Comparison of ENCODE assay signal across 8 mouse cellular contexts in the genomic region with DNA sequence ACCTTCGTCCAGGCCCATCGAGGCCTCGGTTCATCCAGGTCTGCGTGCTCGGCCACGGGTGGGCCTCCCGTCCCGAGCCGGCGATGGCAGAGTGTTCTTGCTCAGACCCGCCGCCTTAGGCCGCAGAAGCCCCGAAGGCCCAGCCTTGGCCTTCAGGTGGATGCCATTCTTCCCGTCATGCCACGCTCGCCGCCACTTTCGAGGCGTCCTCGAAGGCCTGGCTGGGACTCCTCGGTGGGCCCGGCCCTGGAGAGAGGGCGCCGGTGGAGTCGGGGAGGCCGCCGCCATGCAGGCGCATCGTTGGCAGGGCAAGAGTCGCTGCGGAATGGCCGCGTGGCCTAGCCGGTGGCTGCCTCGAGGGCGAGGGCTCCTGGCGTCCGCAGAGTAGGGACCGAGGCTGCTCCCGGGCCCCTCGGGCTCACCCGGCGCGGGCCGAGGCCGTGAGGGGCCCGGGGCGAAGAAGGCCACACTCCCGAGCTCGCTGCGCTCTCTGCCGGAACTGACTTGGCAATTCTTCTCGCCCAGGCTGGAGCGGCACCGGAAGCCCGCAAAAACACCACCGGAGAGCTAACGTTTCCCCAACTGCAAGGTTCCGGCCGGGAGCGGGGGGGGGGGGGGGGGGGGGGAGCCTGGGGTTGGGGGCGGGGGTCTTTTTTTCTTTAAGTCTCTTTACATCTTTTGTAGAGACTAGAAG. TPM values are rescaled to one million over a fixed set of nuclear protein-coding genes. Genes with fewer than 3 reads are reported as not detected.
DNase-seq lines count a peak whose midpoint lies in the region; ATAC-seq and TF ChIP-seq lines count a peak whose summit lies in the region.
"Not testable (repeated sequence)": the region's sequence is repeated elsewhere in the genome, so short reads cannot be mapped to it uniquely, and the experiment has no call there.

No protein-coding gene starts in this region.

- peak overlapping the region; percentile 58 for H3K4me2 ChIP-seq in heart, embryonic 13.5 days
- H3K4me2 ChIP-seq in liver, embryonic 13.5 days = peak overlapping the region; percentile 41
- peak overlapping the region; percentile 35 for H3K4me2 ChIP-seq in stomach, embryonic 14.5 days (replicated peaks; ENCODE audit: low read depth, low read length)

- not testable (repeated sequence) for TF ChIP-seq POLR2A in bone marrow macrophage, adult 2 months (IDR thresholded peaks at IDR 0.05; ENCODE audit: borderline replicate concordance, low read depth, low read length)
- TF ChIP-seq POLR2A in embryonic fibroblast, embryonic 13.5 days (IDR thresholded peaks at IDR 0.05; ENCODE audit: low read depth, low read length) = peak; percentile 56

- H3K27ac ChIP-seq in bone marrow macrophage, adult 2 months (ENCODE audit: insufficient read depth, low read depth, low read length); embryonic fibroblast, embryonic 13.5 days (ENCODE audit: insufficient read depth, low read length); liver, embryonic 13.5 days; stomach, embryonic 14.5 days (ENCODE audit: low read length): not testable (repeated sequence)
- peak overlapping the region; percentile 58; the same call in 1 of the 2 replicates for H3K27ac ChIP-seq in heart, embryonic 13.5 days (replicated peaks)

- DNase-seq in A20 (ENCODE audit: low read depth, low spot score) = peak; percentile 85
- peak; percentile 88 for DNase-seq in kidney, postnatal 10 days
- DNase-seq in liver, embryonic 13.5 days = peak; percentile 73
- peak; percentile 67 to 69 for DNase-seq in natural killer cell, adult 2 months (ENCODE audit: low spot score in 2 of 2)

- peak overlapping the region; percentile 43 for H3K4me3 ChIP-seq in bone marrow macrophage, adult 2 months (ENCODE audit: insufficient read depth, low read length)
- H3K4me3 ChIP-seq in embryonic fibroblast, embryonic 13.5 days (ENCODE audit: insufficient read depth, low read length) = not testable (repeated sequence)
- H3K4me3 ChIP-seq in heart, embryonic 13.5 days = peak overlapping the region; percentile 47
- peak overlapping the region; percentile 56 for H3K4me3 ChIP-seq in liver, embryonic 13.5 days (replicated peaks)
- peak overlapping the region; percentile 29 for H3K4me3 ChIP-seq in stomach, embryonic 14.5 days (ENCODE audit: low read depth, low read length)

- not testable (repeated sequence) for TF ChIP-seq CTCF in bone marrow macrophage, adult 2 months (IDR thresholded peaks at IDR 0.05; ENCODE audit: low read depth, low read length); embryonic fibroblast, embryonic 13.5 days (IDR thresholded peaks at IDR 0.05; ENCODE audit: borderline replicate concordance, insufficient read depth, low read length)

- not testable (repeated sequence) for H3K27me3 ChIP-seq in heart, embryonic 13.5 days (replicated peaks); liver, embryonic 13.5 days; stomach, embryonic 14.5 days (ENCODE audit: control insufficient read depth, insufficient read depth, low read length)

- H3K9me3 ChIP-seq in heart, embryonic 13.5 days; liver, embryonic 13.5 days (replicated peaks); stomach, embryonic 14.5 days (ENCODE audit: control insufficient read depth, low read depth, low read length): not testable (repeated sequence)

- WGBS in heart, embryonic 13.5 days = under 1% methylated on average over 15 of the region's 63 CpGs
- WGBS in liver, embryonic 13.5 days (ENCODE audit: insufficient replicate concordance) = 0% methylated on average over 14 of the region's 63 CpGs
- 1% methylated on average over 11 of the region's 63 CpGs for WGBS in stomach, embryonic 14.5 days

- H3K36me3 ChIP-seq in heart, embryonic 13.5 days; liver, embryonic 13.5 days; stomach, embryonic 14.5 days (ENCODE audit: control insufficient read depth, insufficient read depth, low read length): not testable (repeated sequence)

- H3K4me1 ChIP-seq in bone marrow macrophage, adult 2 months (ENCODE audit: control insufficient read depth, insufficient read depth, low read length); embryonic fibroblast, embryonic 13.5 days (ENCODE audit: control insufficient read depth, insufficient read depth, low read length); heart, embryonic 13.5 days; liver, embryonic 13.5 days (replicated peaks); stomach, embryonic 14.5 days (ENCODE audit: control insufficient read depth, insufficient read depth, low read length): not testable (repeated sequence)

- H3K9ac ChIP-seq in heart, embryonic 13.5 days = peak overlapping the region; percentile 68
- peak overlapping the region; percentile 52; the same call in 1 of the 2 replicates for H3K9ac ChIP-seq in liver, embryonic 13.5 days
- H3K9ac ChIP-seq in stomach, embryonic 14.5 days (replicated peaks; ENCODE audit: low read depth, low read length) = not testable (repeated sequence)

- ATAC-seq in heart, embryonic 13.5 days (ENCODE audit: extremely low read depth, insufficient number of reproducible peaks, low FRiP score, low TSS enrichment) = not testable (repeated sequence)
- ATAC-seq in liver, embryonic 13.5 days (ENCODE audit: low read depth) = peak; percentile 91
- ATAC-seq in stomach, embryonic 14.5 days (ENCODE audit: insufficient number of reproducible peaks, insufficient read depth, low FRiP score, low read depth) = peak; percentile 86

RNA-seq across cellular contexts. Expression of a gene that starts 28.1 kb away (rescaled TPM):
- polyA plus RNA-seq in bone marrow macrophage, adult 2 months (2012; ENCODE audit: insufficient read depth, insufficient read length, missing spikeins) = 42.8 and 50.6 TPM in 2 replicates
- polyA plus RNA-seq in embryonic fibroblast, embryonic 13.5 days (2011; ENCODE audit: insufficient read length, low read depth, missing spikeins) = 33.6 and 35.5 TPM in 2 replicates
- polyA plus RNA-seq in heart, embryonic 13.5 days (2015; fragmentation: Nextera tagmentation; extraction: Ambion mirVana) = 1.1 and 1.2 TPM in 2 replicates
- polyA plus RNA-seq in liver, embryonic 13.5 days (2015; fragmentation: Nextera tagmentation; extraction: Ambion mirVana) = 0.43 and 0.46 TPM in 2 replicates
- polyA plus RNA-seq in stomach, embryonic 14.5 days (2014; fragmentation: Nextera tagmentation; extraction: Ambion mirVana) = 5.2 and 6.2 TPM in 2 replicates
